Mouse (Mus musculus): Measurements from ENCODE around the gene Ctdsp2. TPM values are rescaled to one million over a fixed set of nuclear protein-coding genes. Genes with fewer than 3 reads are reported as not detected.

Ctdsp2 gene
- polyA plus RNA-seq (2014; fragmentation: Nextera tagmentation; extraction: Ambion mirVana): 22.9 and 25.0 TPM in 2 replicates

DNA sequence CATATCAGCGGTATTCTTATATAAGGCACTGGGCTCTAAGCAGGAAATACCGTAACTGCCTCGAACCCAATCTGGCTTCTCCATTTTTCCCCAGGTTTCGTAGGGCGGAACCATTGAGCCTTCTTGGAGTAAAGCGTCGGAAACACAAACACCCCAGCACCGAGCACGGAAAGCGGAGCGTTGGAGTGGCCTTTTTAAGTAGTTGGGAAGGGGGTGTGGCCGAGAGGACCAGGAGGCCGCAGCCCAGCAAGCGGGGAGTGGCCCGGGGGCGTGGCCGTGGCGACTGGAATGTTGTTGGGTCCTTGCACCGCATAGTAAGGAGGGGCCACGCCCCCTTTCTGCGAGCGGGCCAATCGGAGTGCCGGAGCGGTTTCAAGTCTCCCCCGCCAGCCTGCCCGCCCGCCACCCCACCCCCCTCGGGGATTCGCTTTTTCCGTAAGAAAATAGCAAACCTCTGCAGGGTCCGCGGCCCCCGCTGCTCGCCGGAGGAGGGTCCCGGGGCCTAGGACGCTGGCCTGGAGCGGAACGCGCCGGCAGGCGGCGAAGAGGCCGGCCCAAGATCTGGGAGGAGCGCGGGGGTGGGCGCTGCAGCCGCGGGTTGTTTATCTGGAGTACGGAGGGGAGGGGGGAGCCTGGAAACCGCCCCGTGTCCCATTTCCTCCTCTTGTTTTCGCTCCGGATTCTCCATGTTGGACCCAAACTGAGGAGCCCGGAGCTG is at the start of gene Ctdsp2:
Ctdsp2 (plus strand) TSS at position 441 of the 718 bp plus-strand sequence.
- Histone ChIP-seq H3K4me1 (replicated peaks; ENCODE audit: control insufficient read depth, insufficient read depth, low read length) (peaks cover 32% of the 10 kb centered on the region), H3K27me3 (ENCODE audit: control insufficient read depth, insufficient read depth, low read length) (peaks cover 2% of the 10 kb centered on the region; the same call in 1 of the 2 replicates), H3K4me3 (replicated peaks; ENCODE audit: low read length) (peak within 1 kb of the TSS; percentile 92), H3K36me3 (replicated peaks; ENCODE audit: control insufficient read depth, insufficient read depth) (no peaks in the 10 kb centered on the region), H3K9ac (peak within 1 kb of the TSS; percentile 93), H3K4me2 (replicated peaks) (peak within 1 kb of the TSS; percentile 76), H3K27ac (peak within 1 kb of the TSS; percentile 99), H3K9me3 (ENCODE audit: control insufficient read depth, low read length) (no peaks in the 10 kb centered on the region)
- DNase-seq (ENCODE audit: low spot score): peak; percentile 97
- peak; percentile 93 for ATAC-seq (ENCODE audit: low FRiP score)
- under 1% methylated on average over 46 of the region's 56 CpGs for WGBS

GRCm38 (mm10) chr10:126928819-126929206 is 49.7 kb upstream of the Ctdsp2 start:
- Histone ChIP-seq H3K27me3 (ENCODE audit: control insufficient read depth, insufficient read depth, low read length) (peaks cover 4% of the 10 kb centered on the region; the same call in 1 of the 2 replicates), H3K27ac (peak overlapping the region; percentile 60; the same call in 1 of the 2 replicates), H3K9me3 (ENCODE audit: control insufficient read depth, low read length) (no peaks in the 10 kb centered on the region), H3K4me2 (replicated peaks) (peak overlapping the region; percentile 97), H3K4me3 (replicated peaks; ENCODE audit: low read length) (peak overlapping the region; percentile 54), H3K36me3 (replicated peaks; ENCODE audit: control insufficient read depth, insufficient read depth) (no peaks in the 10 kb centered on the region), H3K4me1 (replicated peaks; ENCODE audit: control insufficient read depth, insufficient read depth, low read length) (peaks cover 23% of the 10 kb centered on the region), H3K9ac (peak overlapping the region; percentile 74)
- ATAC-seq (ENCODE audit: low FRiP score) (no peak), DNase-seq (ENCODE audit: low spot score) (no peak)
- 16% methylated on average over 12 of the region's 12 CpGs for WGBS

DNA sequence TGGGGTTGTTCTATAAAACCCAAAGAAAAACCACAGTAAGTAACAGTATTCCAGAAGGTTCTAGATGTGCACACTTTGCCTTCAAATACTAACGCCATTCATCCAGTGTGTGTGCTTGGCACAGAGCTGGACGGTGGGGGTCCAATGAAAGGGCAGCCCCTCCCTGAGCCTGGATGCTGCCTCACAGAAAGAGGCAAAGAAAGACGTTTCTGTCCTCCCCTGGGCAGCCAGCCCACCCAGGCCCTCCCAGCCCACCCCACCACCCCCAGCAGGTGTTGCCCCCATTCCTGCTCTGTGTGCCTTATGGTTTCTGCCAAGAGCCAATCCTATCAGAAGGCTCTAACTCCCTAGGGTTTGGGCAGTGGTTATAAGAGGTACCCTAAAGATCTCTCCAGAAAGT is 49.0 kb upstream of the Ctdsp2 start:
- Histone ChIP-seq H3K4me2 (replicated peaks) (no peak overlapping the region), H3K4me3 (replicated peaks; ENCODE audit: low read length) (no peak overlapping the region), H3K9ac (no peak overlapping the region), H3K36me3 (replicated peaks; ENCODE audit: control insufficient read depth, insufficient read depth) (no peaks in the 10 kb centered on the region), H3K27ac (no peak overlapping the region), H3K27me3 (ENCODE audit: control insufficient read depth, insufficient read depth, low read length) (peaks cover 4% of the 10 kb centered on the region; the same call in 1 of the 2 replicates), H3K9me3 (ENCODE audit: control insufficient read depth, low read length) (no peaks in the 10 kb centered on the region), H3K4me1 (replicated peaks; ENCODE audit: control insufficient read depth, insufficient read depth, low read length) (peaks cover 23% of the 10 kb centered on the region)
- DNase-seq (ENCODE audit: low spot score) (no peak), ATAC-seq (ENCODE audit: low FRiP score) (no peak; the same call in 1 of the 2 replicates)
- 21% methylated on average over 3 of the region's 3 CpGs for WGBS

GRCm38 (mm10) chr10:126930270-126931121 is 48.0 kb upstream of the Ctdsp2 start:
- Histone ChIP-seq H3K9ac (0 out of 2 replicates have a peak overlapping the region, but pooled peaks have one; percentile 1), H3K4me3 (replicated peaks; ENCODE audit: low read length) (no peak overlapping the region), H3K9me3 (ENCODE audit: control insufficient read depth, low read length) (no peaks in the 10 kb centered on the region), H3K4me2 (replicated peaks) (no peak overlapping the region), H3K27me3 (ENCODE audit: control insufficient read depth, insufficient read depth, low read length) (peaks cover 4% of the 10 kb centered on the region; the same call in 1 of the 2 replicates), H3K36me3 (replicated peaks; ENCODE audit: control insufficient read depth, insufficient read depth) (no peaks in the 10 kb centered on the region), H3K4me1 (replicated peaks; ENCODE audit: control insufficient read depth, insufficient read depth, low read length) (peaks cover 23% of the 10 kb centered on the region), H3K27ac (peak overlapping the region; percentile 52)
- 31% methylated on average over 15 of the region's 15 CpGs for WGBS
- ATAC-seq (ENCODE audit: low FRiP score) (peak; percentile 46; the same call in 1 of the 2 replicates), DNase-seq (ENCODE audit: low spot score) (peak; percentile 58)

- no peak; the same call in 1 of the 2 replicates for ATAC-seq (ENCODE audit: low FRiP score)
- Histone ChIP-seq H3K27me3 (ENCODE audit: control insufficient read depth, insufficient read depth, low read length) (no peaks in the 10 kb centered on the region; the same call in 1 of the 2 replicates), H3K4me2 (replicated peaks) (no peak overlapping the region), H3K27ac (peak overlapping the region; percentile 18; the same call in 1 of the 2 replicates), H3K9ac (no peak overlapping the region), H3K36me3 (replicated peaks; ENCODE audit: control insufficient read depth, insufficient read depth) (no peaks in the 10 kb centered on the region), H3K9me3 (ENCODE audit: control insufficient read depth, low read length) (no peaks in the 10 kb centered on the region), H3K4me3 (replicated peaks; ENCODE audit: low read length) (no peak overlapping the region), H3K4me1 (replicated peaks; ENCODE audit: control insufficient read depth, insufficient read depth, low read length) (peaks cover 23% of the 10 kb centered on the region)
- no peak for DNase-seq (ENCODE audit: low spot score)
- WGBS: 72% methylated on average over 8 of the region's 8 CpGs
Observed at GRCm38 (mm10) chr10:126931123-126931759, 47.3 kb upstream of the Ctdsp2 start.

DNA sequence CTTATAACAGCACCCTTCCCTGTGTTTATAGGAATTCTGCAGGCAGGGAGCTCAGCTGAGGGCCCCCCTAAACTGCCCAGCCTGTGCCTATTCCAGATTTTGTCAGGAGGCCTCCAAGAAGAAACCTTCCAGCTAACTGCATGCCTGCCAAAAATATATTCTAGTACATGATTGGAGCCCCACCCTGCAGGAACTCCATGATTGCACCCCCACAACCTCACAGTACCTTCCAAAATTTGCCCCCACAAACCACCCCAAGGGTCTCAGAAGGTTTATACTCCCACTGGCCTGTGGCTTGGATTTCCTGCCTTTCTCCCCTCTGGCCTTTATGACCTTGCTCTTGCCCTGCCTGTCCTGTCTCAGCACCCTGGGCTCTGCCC is 46.8 kb upstream of the Ctdsp2 start:
- Histone ChIP-seq H3K4me3 (replicated peaks; ENCODE audit: low read length) (no peak overlapping the region), H3K4me1 (replicated peaks; ENCODE audit: control insufficient read depth, insufficient read depth, low read length) (peaks cover 23% of the 10 kb centered on the region), H3K36me3 (replicated peaks; ENCODE audit: control insufficient read depth, insufficient read depth) (no peaks in the 10 kb centered on the region), H3K27ac (peak overlapping the region; percentile 18; the same call in 1 of the 2 replicates), H3K4me2 (replicated peaks) (no peak overlapping the region), H3K9me3 (ENCODE audit: control insufficient read depth, low read length) (no peaks in the 10 kb centered on the region), H3K27me3 (ENCODE audit: control insufficient read depth, insufficient read depth, low read length) (no peaks in the 10 kb centered on the region; the same call in 1 of the 2 replicates), H3K9ac (no peak overlapping the region)
- ATAC-seq (ENCODE audit: low FRiP score) (no peak), DNase-seq (ENCODE audit: low spot score) (no peak)

GRCm38 (mm10) chr10:126934561-126934960 is 44.0 kb upstream of the Ctdsp2 start:
- H3K27ac ChIP-seq: no peak overlapping the region
- H3K9me3 ChIP-seq (ENCODE audit: control insufficient read depth, low read length): no peaks in the 10 kb centered on the region
- WGBS: 95% methylated on average over 13 of the region's 13 CpGs
- DNase-seq (ENCODE audit: low spot score): no peak
- no peaks in the 10 kb centered on the region; the same call in 1 of the 2 replicates for H3K27me3 ChIP-seq (ENCODE audit: control insufficient read depth, insufficient read depth, low read length)
- no peak overlapping the region for H3K9ac ChIP-seq
- no peak for ATAC-seq (ENCODE audit: low FRiP score)
- peaks cover under 1% of the 10 kb centered on the region; the same call in 1 of the 2 replicates for H3K4me1 ChIP-seq (replicated peaks; ENCODE audit: control insufficient read depth, insufficient read depth, low read length)
- no peak overlapping the region for H3K4me2 ChIP-seq (replicated peaks)
- H3K4me3 ChIP-seq (replicated peaks; ENCODE audit: low read length): no peak overlapping the region
- H3K36me3 ChIP-seq (replicated peaks; ENCODE audit: control insufficient read depth, insufficient read depth): no peaks in the 10 kb centered on the region

GRCm38 (mm10) chr10:126935121-126935520 is 43.4 kb upstream of the Ctdsp2 start:
- no peak overlapping the region for H3K9ac ChIP-seq
- WGBS: 88% methylated on average over 8 of the region's 8 CpGs
- no peak overlapping the region for H3K27ac ChIP-seq
- no peaks in the 10 kb centered on the region; the same call in 1 of the 2 replicates for H3K4me1 ChIP-seq (replicated peaks; ENCODE audit: control insufficient read depth, insufficient read depth, low read length)
- no peaks in the 10 kb centered on the region for H3K36me3 ChIP-seq (replicated peaks; ENCODE audit: control insufficient read depth, insufficient read depth)
- H3K4me2 ChIP-seq (replicated peaks): no peak overlapping the region
- no peak for DNase-seq (ENCODE audit: low spot score)
- ATAC-seq (ENCODE audit: low FRiP score): no peak
- no peaks in the 10 kb centered on the region for H3K9me3 ChIP-seq (ENCODE audit: control insufficient read depth, low read length)
- H3K4me3 ChIP-seq (replicated peaks; ENCODE audit: low read length): no peak overlapping the region
- H3K27me3 ChIP-seq (ENCODE audit: control insufficient read depth, insufficient read depth, low read length): no peaks in the 10 kb centered on the region

Data from hindbrain, embryonic 14.5 days (tissue).